Mouse (Mus musculus) frontal cortex, postnatal 14 days (tissue): ENCODE data around the gene Tmem44.

ENCODE experiments used
- DNase-seq, 2 experiments: peaks; one replicate each; pipeline ENCODE4 v3.0.0; 2022; ENCODE audit warnings: low spot score in 2 of 2

The Tmem44 gene

GRCm38 (mm10) chr16:30518635-30519034 is 32.0 kb downstream of the Tmem44 start:
- DNase-seq: no peak

- DNase-seq: no peak
These were observed 32.9 kb downstream of the Tmem44 start for GRCm38 (mm10) chr16:30517666-30518283.

DNA sequence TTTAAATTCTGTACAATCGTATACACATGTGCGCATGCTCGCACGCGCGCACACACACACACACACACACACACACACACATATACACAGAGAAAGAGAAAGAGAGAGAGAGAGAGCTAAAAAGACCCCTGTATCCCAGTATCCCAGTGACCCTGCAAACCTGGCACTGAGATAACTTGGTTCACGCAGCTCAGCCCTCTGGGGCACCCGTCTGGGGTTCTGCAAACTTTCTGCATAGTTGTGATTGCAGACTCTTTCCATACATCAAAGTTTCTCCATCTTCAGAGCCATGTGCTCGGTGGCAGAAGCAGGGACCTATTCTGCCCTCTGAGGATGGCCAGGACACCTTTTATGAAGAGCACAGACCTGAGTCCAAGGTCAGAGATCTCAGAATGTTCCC is 33.6 kb downstream of the Tmem44 start:
- DNase-seq: no peak

DNA sequence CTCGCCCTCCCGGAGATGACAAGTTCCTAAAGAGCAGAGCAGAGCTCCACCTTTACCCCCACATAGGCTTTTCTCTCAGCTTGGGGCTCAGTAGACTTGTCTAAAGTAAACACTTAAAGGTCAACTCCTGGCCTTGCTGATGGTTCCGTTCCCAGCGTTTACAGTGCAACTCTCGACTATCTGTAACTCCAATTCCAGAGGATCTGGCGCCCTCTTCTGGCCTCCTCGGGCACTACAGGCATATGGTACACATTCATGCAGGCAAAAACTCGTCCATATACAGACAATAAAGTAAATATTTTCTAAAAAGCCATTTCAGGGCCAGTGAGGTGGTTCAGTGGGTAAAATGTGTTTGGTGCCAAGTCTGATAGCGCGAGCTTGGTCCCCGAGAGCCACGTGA is 35.2 kb downstream of the Tmem44 start:
- no peak for DNase-seq

DNA sequence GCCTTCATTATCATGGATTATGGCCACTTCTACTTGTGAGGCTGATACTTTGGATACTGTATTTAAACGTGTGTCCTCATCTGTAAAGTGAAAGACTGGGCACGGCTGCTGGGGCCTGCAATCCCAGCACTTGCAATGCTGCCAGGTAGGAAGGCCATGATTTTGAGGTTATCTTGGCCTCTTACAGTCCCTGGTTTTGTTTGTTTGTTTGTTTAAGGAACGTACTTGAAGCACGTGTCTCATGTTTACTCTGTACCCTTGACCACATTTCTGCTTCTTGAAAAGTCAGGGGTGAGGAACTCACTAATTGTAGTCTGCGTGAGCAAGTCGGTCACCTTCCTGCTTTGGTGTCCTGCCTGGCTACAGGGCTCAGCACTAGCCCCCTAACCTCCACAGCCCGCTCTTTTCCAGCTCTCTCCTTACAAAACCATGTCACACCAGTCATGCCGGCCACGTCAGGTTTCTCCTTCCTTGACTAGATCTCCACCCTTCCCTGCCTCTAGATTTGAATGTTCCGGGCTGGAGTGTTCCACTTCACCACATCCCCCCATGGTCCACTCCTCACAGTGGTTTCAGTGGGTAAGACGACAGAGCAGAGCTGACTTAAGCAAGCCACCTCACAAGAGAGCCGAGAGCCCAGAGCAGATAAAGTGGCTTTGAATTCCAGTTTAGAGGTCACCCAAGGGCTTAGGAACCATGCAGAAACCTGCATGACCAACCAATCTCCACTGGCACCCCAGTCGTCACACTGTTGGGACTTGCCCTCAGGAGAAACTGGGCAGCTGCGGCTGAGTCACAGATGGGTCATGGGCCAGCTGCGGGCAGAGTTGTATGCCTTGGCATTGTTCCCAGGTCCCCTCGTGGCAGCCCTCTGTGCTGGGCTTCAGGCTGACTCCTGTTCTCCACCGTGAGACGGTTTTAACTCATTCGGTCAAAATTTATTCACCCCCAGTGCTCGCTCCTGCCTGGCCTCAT is 37.3 kb downstream of the Tmem44 start:
- DNase-seq: peak in 1 of 2 experiments; percentile 33

DNA sequence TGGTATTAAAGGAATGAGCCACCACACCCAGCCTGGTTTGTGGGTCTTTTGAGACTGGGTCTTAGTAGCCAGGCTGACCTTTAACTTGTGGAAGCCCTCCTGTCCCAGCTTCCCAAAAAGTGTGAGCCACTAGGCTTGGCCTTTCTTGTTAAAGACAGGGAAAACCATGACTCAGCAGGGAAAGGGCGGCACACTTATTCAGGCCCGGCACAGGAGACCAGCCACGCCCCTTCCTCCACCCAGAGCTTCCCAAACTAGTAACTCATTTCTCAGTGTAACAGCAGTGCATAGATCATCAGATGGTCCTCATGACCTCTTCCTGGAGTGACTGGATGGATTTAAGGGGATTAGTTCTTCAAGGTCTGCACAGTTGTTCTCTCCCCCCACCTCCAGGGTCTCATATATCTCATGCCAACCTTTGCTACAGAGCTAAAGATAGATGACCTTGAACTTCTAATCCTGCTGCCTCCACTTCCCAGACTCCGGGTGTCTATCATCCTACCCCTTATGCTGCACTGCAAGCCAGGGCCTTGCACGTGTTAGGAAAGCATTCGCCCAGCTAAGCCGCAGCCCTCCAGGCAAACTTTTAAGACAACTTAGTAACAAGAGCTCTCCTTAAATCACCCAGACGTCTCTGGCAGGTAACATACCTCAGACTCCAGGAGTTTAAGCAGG is 38.1 kb downstream of the Tmem44 start:
- DNase-seq: no peak

GRCm38 (mm10) chr16:30511563-30512340 is 38.9 kb downstream of the Tmem44 start:
- no peak for DNase-seq

GRCm38 (mm10) chr16:30510504-30511451 is 39.9 kb downstream of the Tmem44 start:
- peak; percentile 74 to 83 for DNase-seq

DNA sequence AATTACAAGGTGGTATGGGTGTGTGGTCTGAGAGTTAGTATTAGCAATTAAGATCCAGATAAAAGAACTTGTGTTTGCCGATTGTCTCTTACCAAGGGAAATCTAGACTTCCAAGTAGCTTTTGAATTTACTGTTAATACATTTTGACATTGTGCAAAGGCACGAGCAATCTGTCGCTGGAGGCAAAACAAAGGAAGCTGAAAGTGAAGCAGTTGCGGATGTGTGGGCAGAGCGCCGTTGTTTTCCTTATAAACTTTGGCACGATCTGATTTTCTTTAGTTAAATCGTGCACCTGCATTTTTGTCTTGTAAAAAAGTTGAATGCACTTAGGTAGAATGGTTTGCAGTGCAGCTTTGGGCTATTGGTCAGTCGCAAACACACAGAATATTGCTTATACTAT is 40.6 kb downstream of the Tmem44 start:
- no peak for DNase-seq

- DNase-seq: no peak
These were observed 41.3 kb downstream of the Tmem44 start for GRCm38 (mm10) chr16:30509340-30509739.

DNA sequence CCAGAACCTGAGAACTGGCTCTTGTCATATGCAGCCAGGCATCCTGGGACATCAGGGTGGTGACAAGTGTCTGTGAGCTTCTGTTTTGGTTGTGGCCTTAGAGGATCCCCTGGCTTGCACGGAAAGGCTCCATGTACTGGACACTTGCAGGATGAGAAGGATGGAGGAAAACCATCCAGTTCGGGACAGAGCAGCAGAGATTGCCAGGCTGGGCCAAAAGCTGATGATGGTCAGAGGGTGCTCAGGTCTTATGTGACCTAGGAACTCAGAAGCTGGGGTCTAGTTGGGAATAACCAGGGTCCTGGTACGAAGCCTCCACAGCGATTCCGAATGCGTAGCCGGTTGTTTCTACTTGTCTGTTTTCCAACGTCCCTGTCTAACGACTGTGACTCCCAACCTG is 41.9 kb downstream of the Tmem44 start:
- DNase-seq: no peak

GRCm38 (mm10) chr16:30507120-30507519 is 43.5 kb downstream of the Tmem44 start:
- DNase-seq: no peak

DNA sequence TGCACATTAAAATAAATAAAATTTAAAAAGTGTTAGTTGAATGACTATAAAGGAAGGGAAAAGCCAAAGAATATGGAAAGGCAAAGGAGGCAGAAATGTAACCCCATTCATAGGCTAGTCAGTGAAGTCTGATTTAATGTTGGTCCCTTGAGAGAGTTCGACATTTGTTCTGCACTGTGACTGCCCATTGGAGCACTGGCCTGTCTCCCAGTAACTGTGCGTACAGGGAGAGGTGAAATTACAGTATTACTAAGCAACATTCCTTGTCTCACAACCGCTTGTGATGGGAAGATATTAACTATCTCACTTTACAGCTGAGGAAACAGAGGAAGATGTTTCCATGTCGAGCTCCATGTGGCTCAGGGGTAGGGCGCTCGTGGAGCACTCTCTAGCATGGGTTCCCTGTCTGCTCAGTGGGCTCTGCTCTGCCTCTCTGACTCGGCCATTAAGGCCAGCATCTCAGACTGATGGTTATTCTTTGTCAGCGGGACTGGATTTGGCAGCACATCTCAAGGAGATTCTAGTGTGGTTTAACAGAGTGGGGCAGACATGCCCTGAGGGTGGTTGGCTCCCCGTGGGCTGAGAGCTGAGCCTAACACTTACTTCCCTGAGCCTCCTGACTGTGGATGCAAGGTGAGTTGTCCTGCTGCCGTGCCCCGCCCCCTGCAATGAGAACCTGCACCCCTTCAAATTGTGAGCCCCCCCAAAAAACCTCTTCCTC is 45.2 kb downstream of the Tmem44 start:
- DNase-seq: no peak

DNA sequence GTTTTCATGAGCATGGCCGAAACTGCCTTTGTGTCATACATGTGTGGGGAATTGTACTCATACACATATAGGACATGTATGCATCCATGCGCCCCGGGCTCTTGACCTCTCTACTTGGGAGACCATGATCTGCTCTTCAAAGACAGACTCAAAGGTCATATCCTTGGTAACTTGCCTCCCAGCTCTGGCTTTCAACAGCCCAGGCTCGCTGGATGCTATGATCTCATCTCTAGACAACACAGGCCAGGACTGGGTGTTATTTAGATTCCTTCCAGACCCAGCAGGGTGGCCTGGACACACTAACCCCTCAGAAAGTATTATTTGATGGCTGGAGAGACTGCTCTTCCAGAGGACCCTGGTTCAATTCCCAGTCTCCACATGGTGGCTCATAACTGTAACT is 45.8 kb downstream of the Tmem44 start:
- DNase-seq: no peak

GRCm38 (mm10) chr16:30503958-30504357 is 46.7 kb downstream of the Tmem44 start:
- no peak for DNase-seq

DNA sequence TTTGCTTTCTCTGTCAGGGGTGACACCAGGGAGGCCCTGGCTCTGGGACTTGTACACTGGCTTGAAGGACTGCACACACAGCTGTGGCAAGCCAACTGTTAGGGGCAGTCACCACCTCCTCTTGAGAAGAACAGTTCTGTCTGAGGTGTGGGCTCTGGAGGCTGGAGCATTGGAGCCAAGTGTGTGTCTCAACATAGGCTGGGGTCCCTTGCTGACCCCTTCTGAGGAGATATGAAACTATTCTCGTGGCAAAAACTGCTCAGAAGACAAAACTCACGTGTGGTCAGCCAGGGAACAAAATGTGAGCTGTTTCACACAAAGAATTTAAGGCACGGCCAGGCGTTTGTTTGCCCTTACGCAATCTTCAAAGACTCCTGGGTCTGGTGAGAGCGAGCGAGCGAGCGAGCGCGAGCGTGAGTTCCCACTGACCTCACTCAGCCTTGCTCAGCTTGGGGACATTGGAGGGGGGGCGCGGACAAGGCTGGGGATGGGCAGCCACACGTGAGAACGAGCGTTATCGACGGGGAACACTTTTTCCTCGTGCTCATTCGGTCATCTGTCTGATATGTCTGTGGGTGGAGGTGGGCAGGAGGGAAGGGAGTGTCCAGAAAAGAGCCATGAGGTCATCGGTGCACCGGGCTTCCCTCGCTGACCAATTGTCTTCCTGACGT is 48.3 kb downstream of the Tmem44 start:
- DNase-seq: no peak

GRCm38 (mm10) chr16:30501621-30502020 is 49.0 kb downstream of the Tmem44 start:
- no peak for DNase-seq

GRCm38 (mm10) chr16:30500223-30500622 is 50.4 kb downstream of the Tmem44 start:
- no peak for DNase-seq

GRCm38 (mm10) chr16:30499126-30499857 is 51.4 kb downstream of the Tmem44 start:
- DNase-seq: no peak
